Mouse (Mus musculus) ES-Bruce4 (cell line): ENCODE measurements around the gene Gabre. TPM values are rescaled to one million over a fixed set of nuclear protein-coding genes. Genes with fewer than 3 reads are reported as not detected.

Experiments
- H3K27ac ChIP-seq: 2 replicates; pipeline ENCODE4 v1.5.1; 2012; ENCODE audit warnings: low read length, inconsistent platforms; ENCODE audit not compliant: insufficient read depth
- H3K27me3 ChIP-seq: 2 replicates; pipeline ENCODE4 v1.6.1; 2012; ENCODE audit warnings: mild to moderate bottlenecking, low read length, inconsistent platforms; ENCODE audit not compliant: control insufficient read depth, poor library complexity, insufficient read depth, severe bottlenecking
- H3K36me3 ChIP-seq: 2 replicates; pipeline ENCODE4 v1.6.1; 2012; ENCODE audit warnings: inconsistent platforms, mild to moderate bottlenecking, low read length, moderate library complexity; ENCODE audit not compliant: control insufficient read depth, poor library complexity, insufficient read depth, severe bottlenecking
- H3K4me1 ChIP-seq: one replicate; pipeline ENCODE4 v1.8.1; 2011; ENCODE audit warnings: low read length; ENCODE audit not compliant: control insufficient read depth, insufficient read depth
- H3K4me3 ChIP-seq: 2 replicates; pipeline ENCODE4 v1.5.1; 2011; ENCODE audit warnings: low read depth, mild to moderate bottlenecking, low read length
- H3K9ac ChIP-seq: 2 replicates; pipeline ENCODE4 v1.6.1; 2012; ENCODE audit warnings: low read depth, mild to moderate bottlenecking, inconsistent platforms; ENCODE audit not compliant: poor library complexity, severe bottlenecking
- H3K9me3 ChIP-seq: replicated peaks from 2 replicates; pipeline ENCODE4 v1.6.1; 2012; ENCODE audit warnings: mild to moderate bottlenecking, low read length, inconsistent platforms; ENCODE audit not compliant: control insufficient read depth, poor library complexity, insufficient read depth, severe bottlenecking
- CTCF ChIP-seq: IDR thresholded peaks from one replicate; pipeline ENCODE4 v1.8.1; 2011; ENCODE audit warnings: low read depth, low read length
- EP300 ChIP-seq: IDR thresholded peaks from 2 replicates; pipeline ENCODE4 v1.6.1; 2011; ENCODE audit warnings: low read depth, low read length; ENCODE audit not compliant: insufficient read depth
- POLR2A ChIP-seq: IDR thresholded peaks from one replicate; pipeline ENCODE4 v1.8.1; 2011; ENCODE audit warnings: low read length; ENCODE audit not compliant: insufficient read depth
- polyA plus RNA-seq: library from polyadenylated mRNA; stranded (reverse); fragments of >200 nt; gene quantifications from 2 replicates; pipeline ENCODE4 v1.2.4, GENCODE M21; 2011; ENCODE audit warnings: low read depth; ENCODE audit not compliant: missing spikeins, insufficient read depth, insufficient read length

The Gabre gene
- polyA plus RNA-seq = 6.9 and 7.9 TPM in 2 replicates

- TF ChIP-seq EP300 = no peak
- TF ChIP-seq CTCF = no peak
- no peak for TF ChIP-seq POLR2A
- Histone ChIP-seq H3K9me3 (no peaks in the 10 kb centered on the region), H3K27ac (no peak within 1 kb of the TSS)
These were observed at the start of gene Gabre for GRCm38 (mm10) chrX:72274659-72275371. Gene Gabre (minus strand): TSS chrX:72274803.

GRCm38 (mm10) chrX:72297812-72298211 lies 23.2 kb upstream of the Gabre start:
- H3K9ac ChIP-seq = no peak overlapping the region
- no peaks in the 10 kb centered on the region for H3K4me1 ChIP-seq
- no peaks in the 10 kb centered on the region for H3K9me3 ChIP-seq
- no peaks in the 10 kb centered on the region for H3K36me3 ChIP-seq
- H3K27me3 ChIP-seq = no peaks in the 10 kb centered on the region
- TF ChIP-seq CTCF (no peak), POLR2A (no peak), EP300 (no peak)
- no peak overlapping the region for H3K4me3 ChIP-seq
- H3K27ac ChIP-seq = no peak overlapping the region

More at GRCm38 (mm10) chrX:72274659-72275371, at the start of gene Gabre:
- Histone ChIP-seq H3K27me3 (no peaks in the 10 kb centered on the region), H3K4me3 (peak within 1 kb of the TSS; percentile 52), H3K36me3 (no peaks in the 10 kb centered on the region), H3K9ac (peak within 1 kb of the TSS; percentile 64; the same call in 1 of the 2 replicates), H3K4me1 (no peaks in the 10 kb centered on the region)

GRCm38 (mm10) chrX:72275372-72275663 lies 715 bp upstream of the Gabre start:
- no peak overlapping the region for H3K9ac ChIP-seq
- H3K4me3 ChIP-seq = no peak overlapping the region
- no peaks in the 10 kb centered on the region for H3K36me3 ChIP-seq
- no peaks in the 10 kb centered on the region for H3K4me1 ChIP-seq
- H3K27me3 ChIP-seq = no peaks in the 10 kb centered on the region
- H3K9me3 ChIP-seq = no peaks in the 10 kb centered on the region
- TF ChIP-seq CTCF (no peak), EP300 (no peak), POLR2A (no peak)
- H3K27ac ChIP-seq = no peak overlapping the region

GRCm38 (mm10) chrX:72273966-72274658 lies 491 bp downstream of the Gabre start:
- Histone ChIP-seq H3K27me3 (no peaks in the 10 kb centered on the region), H3K9me3 (no peaks in the 10 kb centered on the region), H3K4me1 (no peaks in the 10 kb centered on the region), H3K36me3 (no peaks in the 10 kb centered on the region), H3K4me3 (peak overlapping the region; percentile 52), H3K27ac (no peak overlapping the region), H3K9ac (peak overlapping the region; percentile 64; the same call in 1 of the 2 replicates)
- TF ChIP-seq EP300 (no peak), POLR2A (no peak), CTCF (no peak)

- Histone ChIP-seq H3K27me3 (no peaks in the 10 kb centered on the region), H3K27ac (no peak overlapping the region), H3K9ac (no peak overlapping the region), H3K4me1 (no peaks in the 10 kb centered on the region), H3K36me3 (no peaks in the 10 kb centered on the region), H3K9me3 (no peaks in the 10 kb centered on the region), H3K4me3 (no peak overlapping the region)
- TF ChIP-seq POLR2A = no peak
- TF ChIP-seq CTCF = no peak
- no peak for TF ChIP-seq EP300
These were observed 4.0 kb downstream of the Gabre start for GRCm38 (mm10) chrX:72270637-72271036.

GRCm38 (mm10) chrX:72221717-72222116 lies 52.9 kb downstream of the Gabre start, which contains the start of gene Magea4:
Gene Magea4 (plus strand): TSS chrX:72222017.
- Histone ChIP-seq H3K9me3 (no peaks in the 10 kb centered on the region), H3K36me3 (no peaks in the 10 kb centered on the region), H3K9ac (no peak within 1 kb of the TSS), H3K4me3 (no peak within 1 kb of the TSS), H3K27me3 (no peaks in the 10 kb centered on the region), H3K4me1 (no peaks in the 10 kb centered on the region), H3K27ac (no peak within 1 kb of the TSS)
- TF ChIP-seq CTCF (no peak), EP300 (no peak), POLR2A (no peak)

Other genes starting within 250 kb of the Gabre start
- not detected in 2 replicates for gene Magea4, start 52.8 kb downstream of the Gabre start, polyA plus RNA-seq
- gene Magea10, start 112.1 kb upstream of the Gabre start, polyA plus RNA-seq = not detected in 2 replicates